Mouse (Mus musculus): ENCODE results near the gene Gm20547. TPM values are rescaled to one million over a fixed set of nuclear protein-coding genes. Genes with fewer than 3 reads are reported as not detected.

Gm20547 gene
- polyA plus RNA-seq, 1 experiment from 2014 or later, result not detected

DNA sequence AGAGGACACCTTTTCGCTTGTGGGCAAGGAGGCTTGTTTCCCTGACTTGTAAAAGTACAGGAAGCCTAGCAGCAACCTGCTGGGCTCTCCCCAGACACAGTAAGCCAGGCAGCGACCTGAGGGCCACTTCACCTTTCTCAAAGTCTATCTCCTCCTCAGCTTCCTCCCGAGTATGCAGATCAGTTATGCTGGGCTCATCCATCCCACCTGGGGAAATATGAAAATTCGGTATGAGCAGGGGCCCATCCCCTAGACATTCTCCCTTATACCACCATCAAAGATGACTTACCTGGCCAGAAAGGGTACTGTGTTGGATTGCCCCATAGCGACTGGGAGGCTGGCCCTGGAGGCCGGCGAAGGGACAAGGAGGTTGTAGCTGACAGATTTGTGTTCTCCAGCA lies 34.2 kb downstream of the Gm20547 start:
- Histone ChIP-seq H3K9ac (ENCODE audit: low read length) (no peak overlapping the region), H3K27me3 (ENCODE audit: control insufficient read depth, insufficient read depth, low read length) (no peaks in the 10 kb centered on the region), H3K4me2 (replicated peaks; ENCODE audit: low read depth) (no peak overlapping the region), H3K4me1 (replicated peaks; ENCODE audit: control insufficient read depth, insufficient read depth) (0 out of 2 replicates have a peak, but pooled peaks cover 2% of the 10 kb centered on the region), H3K27ac (replicated peaks) (no peak overlapping the region), H3K36me3 (ENCODE audit: control insufficient read depth, insufficient read depth, low read length) (peaks cover 11% of the 10 kb centered on the region), H3K9me3 (ENCODE audit: control insufficient read depth, low read length) (no peaks in the 10 kb centered on the region), H3K4me3 (ENCODE audit: low read depth, low read length) (no peak overlapping the region)
- DNase-seq (ENCODE audit: low spot score) (no peak), ATAC-seq (ENCODE audit: low FRiP score, low TSS enrichment) (no peak)
- TF ChIP-seq EP300 (optimal IDR thresholded peaks at IDR 0.05) (no peak), CTCF (IDR thresholded peaks at IDR 0.05; ENCODE audit: low read depth) (no peak)
- 94% methylated on average over 7 of the region's 7 CpGs for WGBS

DNA sequence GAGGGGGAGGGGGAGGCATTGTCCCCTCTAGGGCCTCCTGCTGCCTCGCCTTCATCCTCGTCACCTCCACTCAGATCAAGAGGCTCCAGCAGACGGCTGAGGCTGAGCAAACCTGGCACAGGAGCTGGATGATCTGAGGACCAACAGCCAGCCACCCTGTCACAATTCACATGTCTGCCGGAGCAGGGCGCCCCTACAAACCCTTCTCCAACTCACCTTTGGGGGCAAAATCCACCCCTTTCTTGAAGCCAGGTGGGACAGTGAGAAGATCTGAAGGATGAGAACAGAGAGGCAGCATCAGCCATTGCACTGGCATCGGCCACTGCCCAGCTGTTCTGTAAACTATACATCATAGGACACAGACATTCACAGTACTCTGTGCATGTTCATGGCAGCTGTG lies 34.6 kb downstream of the Gm20547 start:
- WGBS, result 92% methylated on average over 6 of the region's 6 CpGs
- ATAC-seq (ENCODE audit: low FRiP score, low TSS enrichment) (no peak), DNase-seq (ENCODE audit: low spot score) (no peak)
- H3K4me1 ChIP-seq (replicated peaks; ENCODE audit: control insufficient read depth, insufficient read depth), result 0 out of 2 replicates have a peak, but pooled peaks cover 2% of the 10 kb centered on the region
- no peak overlapping the region for H3K27ac ChIP-seq (replicated peaks)
- TF ChIP-seq EP300 (optimal IDR thresholded peaks at IDR 0.05) (no peak), CTCF (IDR thresholded peaks at IDR 0.05; ENCODE audit: low read depth) (no peak)
- H3K4me2 ChIP-seq (replicated peaks; ENCODE audit: low read depth), result no peak overlapping the region
- no peak overlapping the region for H3K4me3 ChIP-seq (ENCODE audit: low read depth, low read length)
- H3K27me3 ChIP-seq (ENCODE audit: control insufficient read depth, insufficient read depth, low read length), result no peaks in the 10 kb centered on the region
- H3K9me3 ChIP-seq (ENCODE audit: control insufficient read depth, low read length), result no peaks in the 10 kb centered on the region
- H3K36me3 ChIP-seq (ENCODE audit: control insufficient read depth, insufficient read depth, low read length), result peaks cover 9% of the 10 kb centered on the region
- H3K9ac ChIP-seq (ENCODE audit: low read length), result no peak overlapping the region

DNA sequence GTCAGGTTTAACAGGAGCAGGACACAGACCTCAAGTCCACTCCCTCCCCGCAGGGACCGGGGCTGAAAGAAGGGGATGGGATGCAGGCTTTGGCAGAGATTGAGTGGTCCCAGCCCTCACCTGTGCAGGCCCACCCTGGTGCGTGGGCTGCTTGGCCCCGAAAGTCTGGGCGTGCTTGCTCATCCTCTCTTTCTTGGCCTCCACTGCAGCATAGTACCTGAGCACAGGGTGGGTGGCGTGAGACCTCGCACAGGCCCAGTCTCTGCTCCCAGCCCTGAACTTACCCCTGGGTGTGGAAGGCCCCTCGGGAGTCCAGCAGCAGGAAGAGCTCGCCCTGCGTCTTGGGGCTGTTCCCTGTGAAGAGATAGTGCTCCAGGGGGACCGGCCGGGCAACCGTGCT lies 37.0 kb downstream of the Gm20547 start:
- ATAC-seq (ENCODE audit: low FRiP score, low TSS enrichment), result no peak
- 92% methylated on average over 12 of the region's 13 CpGs for WGBS
- H3K4me3 ChIP-seq (ENCODE audit: low read depth, low read length), result no peak overlapping the region
- TF ChIP-seq EP300 (optimal IDR thresholded peaks at IDR 0.05) (no peak), CTCF (IDR thresholded peaks at IDR 0.05; ENCODE audit: low read depth) (no peak)
- no peak overlapping the region for H3K27ac ChIP-seq (replicated peaks)
- peaks cover 20% of the 10 kb centered on the region for H3K36me3 ChIP-seq (ENCODE audit: control insufficient read depth, insufficient read depth, low read length)
- no peaks in the 10 kb centered on the region for H3K9me3 ChIP-seq (ENCODE audit: control insufficient read depth, low read length)
- DNase-seq (ENCODE audit: low spot score), result no peak
- H3K4me1 ChIP-seq (replicated peaks; ENCODE audit: control insufficient read depth, insufficient read depth), result no peaks in the 10 kb centered on the region
- no peak overlapping the region for H3K4me2 ChIP-seq (replicated peaks; ENCODE audit: low read depth)
- H3K9ac ChIP-seq (ENCODE audit: low read length), result no peak overlapping the region
- H3K27me3 ChIP-seq (ENCODE audit: control insufficient read depth, insufficient read depth, low read length), result no peaks in the 10 kb centered on the region

DNA sequence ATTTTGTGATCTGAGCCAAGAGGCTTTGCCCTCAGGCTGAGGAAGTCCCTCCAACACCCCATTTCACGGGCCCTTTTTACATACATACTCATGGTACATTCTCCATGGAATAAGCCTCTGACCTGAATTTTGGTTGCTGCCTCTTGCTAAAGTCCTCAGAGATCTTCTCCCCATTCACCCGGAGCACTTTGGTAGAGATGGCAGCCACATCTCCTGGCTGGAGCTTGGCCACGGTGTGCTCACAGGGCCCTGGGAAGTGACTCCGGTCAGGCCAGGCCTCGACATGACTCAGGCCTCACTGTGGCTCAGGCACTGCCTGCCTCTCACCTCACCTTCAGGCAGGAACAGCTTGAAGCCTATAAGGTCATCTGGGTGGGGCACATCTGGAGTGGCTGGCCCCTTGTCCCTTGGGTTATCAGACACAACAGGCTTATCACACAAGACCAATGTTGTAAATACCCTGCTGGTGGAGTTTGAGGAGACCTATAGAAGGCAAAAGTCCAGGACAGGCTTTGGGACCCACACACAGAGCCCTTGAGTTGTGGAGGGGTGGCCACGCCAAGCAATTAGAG lies 41.0 kb downstream of the Gm20547 start:
- Histone ChIP-seq H3K27me3 (ENCODE audit: control insufficient read depth, insufficient read depth, low read length) (no peaks in the 10 kb centered on the region), H3K9ac (ENCODE audit: low read length) (no peak overlapping the region), H3K4me2 (replicated peaks; ENCODE audit: low read depth) (no peak overlapping the region), H3K9me3 (ENCODE audit: control insufficient read depth, low read length) (no peaks in the 10 kb centered on the region), H3K36me3 (ENCODE audit: control insufficient read depth, insufficient read depth, low read length) (peaks cover 20% of the 10 kb centered on the region), H3K4me1 (replicated peaks; ENCODE audit: control insufficient read depth, insufficient read depth) (0 out of 2 replicates have a peak, but pooled peaks cover 5% of the 10 kb centered on the region), H3K27ac (replicated peaks) (no peak overlapping the region), H3K4me3 (ENCODE audit: low read depth, low read length) (no peak overlapping the region)
- no peak for DNase-seq (ENCODE audit: low spot score)
- no peak for TF ChIP-seq EP300 (optimal IDR thresholded peaks at IDR 0.05)
- no peak for TF ChIP-seq CTCF (IDR thresholded peaks at IDR 0.05; ENCODE audit: low read depth)
- WGBS, result 81% methylated on average over 6 of the region's 6 CpGs
- ATAC-seq (ENCODE audit: low FRiP score, low TSS enrichment), result no peak

DNA sequence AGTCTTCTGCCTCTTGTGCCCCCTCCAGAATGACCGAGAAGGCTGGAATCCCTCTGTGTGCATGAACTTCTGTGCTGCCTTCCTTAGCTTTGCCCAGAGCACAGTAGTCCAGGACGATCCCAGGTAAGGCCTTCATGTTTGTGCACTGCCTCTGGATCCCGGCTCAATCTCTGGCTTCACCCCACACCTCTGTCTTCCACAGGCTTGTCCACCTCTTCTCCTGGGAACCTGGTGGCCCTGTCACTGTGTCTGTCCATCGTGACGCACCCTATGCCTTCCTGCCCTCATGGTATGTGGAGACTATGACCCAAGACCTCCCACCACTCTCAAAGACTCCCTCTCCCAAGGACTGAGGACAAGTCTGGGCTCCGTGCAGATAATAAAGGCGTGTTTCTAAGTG lies 43.1 kb downstream of the Gm20547 start:
- Histone ChIP-seq H3K27ac (replicated peaks) (no peak overlapping the region), H3K4me2 (replicated peaks; ENCODE audit: low read depth) (no peak overlapping the region), H3K27me3 (ENCODE audit: control insufficient read depth, insufficient read depth, low read length) (no peaks in the 10 kb centered on the region), H3K4me1 (replicated peaks; ENCODE audit: control insufficient read depth, insufficient read depth) (0 out of 2 replicates have a peak, but pooled peaks cover 5% of the 10 kb centered on the region), H3K9me3 (ENCODE audit: control insufficient read depth, low read length) (no peaks in the 10 kb centered on the region), H3K36me3 (ENCODE audit: control insufficient read depth, insufficient read depth, low read length) (peaks cover 15% of the 10 kb centered on the region), H3K9ac (ENCODE audit: low read length) (no peak overlapping the region), H3K4me3 (ENCODE audit: low read depth, low read length) (no peak overlapping the region)
- WGBS, result 86% methylated on average over 7 of the region's 7 CpGs
- DNase-seq (ENCODE audit: low spot score), result no peak
- no peak for ATAC-seq (ENCODE audit: low FRiP score, low TSS enrichment)
- TF ChIP-seq CTCF (IDR thresholded peaks at IDR 0.05; ENCODE audit: low read depth) (no peak), EP300 (optimal IDR thresholded peaks at IDR 0.05) (no peak)

DNA sequence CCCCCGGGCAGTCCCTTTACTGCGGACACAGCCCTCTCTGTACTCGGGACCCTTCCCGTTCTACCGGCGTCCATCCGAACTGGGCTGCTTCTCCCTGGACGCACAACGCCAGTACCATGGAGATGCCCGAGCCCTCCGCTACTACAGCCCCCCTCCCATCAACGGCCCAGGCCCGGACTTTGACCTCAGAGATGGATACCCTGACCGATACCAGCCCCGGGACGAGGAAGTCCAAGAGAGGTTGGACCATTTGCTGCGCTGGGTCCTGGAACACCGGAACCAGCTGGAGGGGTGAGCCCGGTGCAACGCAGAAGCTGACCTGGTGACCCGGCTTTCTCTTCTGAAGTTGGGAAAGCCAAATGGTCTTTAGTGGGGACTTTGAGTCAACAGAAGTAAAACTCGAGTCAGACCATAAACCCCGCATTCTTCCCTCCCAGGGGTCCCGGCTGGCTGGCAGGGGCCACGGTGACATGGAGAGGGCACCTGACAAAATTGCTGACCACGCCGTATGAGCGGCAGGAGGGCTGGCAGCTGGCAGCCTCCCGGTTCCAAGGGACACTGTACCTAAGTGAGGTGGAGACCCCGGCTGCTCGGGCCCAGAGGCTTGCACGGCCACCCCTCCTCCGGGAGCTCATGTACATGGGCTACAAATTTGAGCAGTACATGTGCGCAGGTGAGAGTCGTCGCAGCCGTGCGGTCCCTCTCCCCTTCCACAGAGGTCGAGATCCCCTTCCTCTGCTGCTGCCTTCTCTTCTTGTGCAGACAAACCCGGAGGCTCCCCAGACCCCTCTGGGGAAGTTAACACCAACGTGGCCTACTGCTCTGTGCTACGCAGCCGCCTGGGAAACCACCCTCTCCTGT lies 44.1 kb downstream of the Gm20547 start:
- DNase-seq (ENCODE audit: low spot score) (peak; percentile 31), ATAC-seq (ENCODE audit: low FRiP score, low TSS enrichment) (peak; percentile 36)
- Histone ChIP-seq H3K4me2 (replicated peaks; ENCODE audit: low read depth) (peak overlapping the region; percentile 93), H3K4me3 (ENCODE audit: low read depth, low read length) (peak overlapping the region; percentile 73), H3K27me3 (ENCODE audit: control insufficient read depth, insufficient read depth, low read length) (no peaks in the 10 kb centered on the region), H3K9ac (ENCODE audit: low read length) (peak overlapping the region; percentile 73), H3K4me1 (replicated peaks; ENCODE audit: control insufficient read depth, insufficient read depth) (0 out of 2 replicates have a peak, but pooled peaks cover 5% of the 10 kb centered on the region), H3K36me3 (ENCODE audit: control insufficient read depth, insufficient read depth, low read length) (peaks cover 15% of the 10 kb centered on the region; the same call in 1 of the 2 replicates), H3K27ac (replicated peaks) (peak overlapping the region; percentile 86), H3K9me3 (ENCODE audit: control insufficient read depth, low read length) (no peaks in the 10 kb centered on the region)
- TF ChIP-seq CTCF (IDR thresholded peaks at IDR 0.05; ENCODE audit: low read depth), result no peak
- no peak for TF ChIP-seq EP300 (optimal IDR thresholded peaks at IDR 0.05)
- WGBS, result 32% methylated on average over 41 of the region's 43 CpGs
